Mouse (Mus musculus) liver, embryonic 15.5 days (tissue): ENCODE measurements around the gene Araf. TPM values are rescaled to one million over a fixed set of nuclear protein-coding genes. Genes with fewer than 3 reads are reported as not detected.

ENCODE experiments used
- ATAC-seq: fragments of 200-750 bp; cut with Nextera tagmentation; 2 replicates; pipeline ENCODE4 v1.8.0; 2017; ENCODE audit warnings: moderate number of reproducible peaks, mild to moderate bottlenecking, moderate library complexity; ENCODE audit not compliant: insufficient read depth
- H3K27ac ChIP-seq: fragments of 300-500 bp; sonication (generic); replicated peaks from 2 replicates; pipeline ENCODE4 v1.5.1; 2015; ENCODE audit warnings: mild to moderate bottlenecking, inconsistent platforms
- H3K27me3 ChIP-seq: fragments of 300-500 bp; sonication (generic); 2 replicates; pipeline ENCODE4 v1.6.1; 2015; ENCODE audit warnings: mild to moderate bottlenecking, inconsistent platforms
- H3K36me3 ChIP-seq: fragments of 300-500 bp; sonication (generic); replicated peaks from 2 replicates; pipeline ENCODE4 v1.6.1; 2015; ENCODE audit warnings: moderate library complexity, mild to moderate bottlenecking, inconsistent platforms
- H3K4me1 ChIP-seq: fragments of 300-500 bp; sonication (generic); replicated peaks from 2 replicates; pipeline ENCODE4 v1.6.1; 2015; ENCODE audit warnings: inconsistent platforms
- H3K4me2 ChIP-seq: fragments of 300-500 bp; sonication (generic); 2 replicates; pipeline ENCODE4 v1.6.1; 2015; ENCODE audit warnings: moderate library complexity, mild to moderate bottlenecking, inconsistent platforms
- H3K4me3 ChIP-seq: fragments of 300-500 bp; sonication (generic); replicated peaks from 2 replicates; pipeline ENCODE4 v1.5.1; 2015; ENCODE audit warnings: mild to moderate bottlenecking, inconsistent platforms
- H3K9ac ChIP-seq: fragments of 300-500 bp; sonication (generic); 2 replicates; pipeline ENCODE4 v1.6.1; 2015; ENCODE audit warnings: moderate library complexity, mild to moderate bottlenecking, inconsistent platforms
- H3K9me3 ChIP-seq: fragments of 300-500 bp; sonication (generic); replicated peaks from 2 replicates; pipeline ENCODE4 v1.6.1; 2016; ENCODE audit warnings: inconsistent platforms
- WGBS: fragments of 180-500 bp; shearing (Covaris S2); methylation state at CpG from one replicate; pipeline ENCODE4 v1.1.7; 2015; ENCODE audit warnings: mixed read lengths; ENCODE audit not compliant: insufficient replicate concordance; 5-methylcytosine and 5-hydroxymethylcytosine counted together
- polyA plus RNA-seq: library from polyadenylated mRNA; unstranded; fragments of >200 nt; fragmentation: Nextera tagmentation; extraction: Ambion mirVana; gene quantifications from 2 replicates; pipeline ENCODE4 v1.2.1, GENCODE M21; 2015

Araf gene
- polyA plus RNA-seq, 1 experiment from 2014 or later: 39.8 TPM

- 12% methylated on average over 42 of the region's 42 CpGs for WGBS
- ATAC-seq: peak; percentile 97
- no peaks in the 10 kb centered on the region for H3K9me3 ChIP-seq
- H3K27me3 ChIP-seq: no peaks in the 10 kb centered on the region
- peaks cover 7% of the 10 kb centered on the region for H3K4me1 ChIP-seq
- H3K36me3 ChIP-seq: peaks cover 26% of the 10 kb centered on the region
- peak overlapping the region; percentile 69 for H3K4me3 ChIP-seq
- H3K4me2 ChIP-seq: peak overlapping the region; percentile 72
- H3K27ac ChIP-seq: no peak overlapping the region
- H3K9ac ChIP-seq: peak overlapping the region; percentile 64
These were observed 50.8 kb downstream of the Araf start for GRCm38 (mm10) chrX:20848256-20848984.

GRCm38 (mm10) chrX:20853794-20854193, 56.2 kb downstream of the Araf start:
- no peaks in the 10 kb centered on the region for H3K27me3 ChIP-seq
- H3K4me1 ChIP-seq: peaks cover 7% of the 10 kb centered on the region
- no peak overlapping the region for H3K4me3 ChIP-seq
- 81% methylated on average over 7 of the region's 7 CpGs for WGBS
- H3K9ac ChIP-seq: no peak overlapping the region
- no peak for ATAC-seq
- H3K27ac ChIP-seq: no peak overlapping the region
- no peak overlapping the region for H3K4me2 ChIP-seq
- H3K9me3 ChIP-seq: no peaks in the 10 kb centered on the region
- H3K36me3 ChIP-seq: peaks cover 41% of the 10 kb centered on the region

- Histone ChIP-seq H3K9ac (no peak overlapping the region), H3K27me3 (no peaks in the 10 kb centered on the region), H3K9me3 (no peaks in the 10 kb centered on the region), H3K36me3 (peaks cover 7% of the 10 kb centered on the region; the same call in 1 of the 2 replicates), H3K4me2 (no peak overlapping the region), H3K4me1 (peaks cover 7% of the 10 kb centered on the region; the same call in 1 of the 2 replicates), H3K27ac (no peak overlapping the region), H3K4me3 (no peak overlapping the region)
- no peak for ATAC-seq
- 42% methylated on average over 5 of the region's 5 CpGs for WGBS
These were observed 64.0 kb downstream of the Araf start for GRCm38 (mm10) chrX:20861453-20862104.

- 45% methylated on average over 29 of the region's 29 CpGs for WGBS
- peak overlapping the region; percentile 15 for H3K4me2 ChIP-seq
- no peaks in the 10 kb centered on the region for H3K9me3 ChIP-seq
- H3K36me3 ChIP-seq: peaks cover 6% of the 10 kb centered on the region; the same call in 1 of the 2 replicates
- no peaks in the 10 kb centered on the region for H3K27me3 ChIP-seq
- no peak overlapping the region for H3K27ac ChIP-seq
- H3K4me1 ChIP-seq: peaks cover 7% of the 10 kb centered on the region; the same call in 1 of the 2 replicates
- 0 out of 2 replicates have a peak, but pooled peaks have one; percentile 28 for ATAC-seq
- H3K9ac ChIP-seq: no peak overlapping the region
- H3K4me3 ChIP-seq: no peak overlapping the region
These were observed 64.8 kb downstream of the Araf start for GRCm38 (mm10) chrX:20862105-20863065.

GRCm38 (mm10) chrX:20863161-20864101, 65.8 kb downstream of the Araf start:
- H3K9ac ChIP-seq: no peak overlapping the region

GRCm38 (mm10) chrX:20868091-20868490, 70.5 kb downstream of the Araf start:
- H3K9ac ChIP-seq: no peak overlapping the region
- H3K36me3 ChIP-seq: no peaks in the 10 kb centered on the region
- no peak overlapping the region for H3K4me2 ChIP-seq
- no peaks in the 10 kb centered on the region for H3K9me3 ChIP-seq
- no peaks in the 10 kb centered on the region for H3K4me1 ChIP-seq
- 49% methylated on average over 4 of the region's 4 CpGs for WGBS
- no peak overlapping the region for H3K4me3 ChIP-seq
- H3K27ac ChIP-seq: no peak overlapping the region
- H3K27me3 ChIP-seq: peaks cover 10% of the 10 kb centered on the region
- no peak for ATAC-seq

More at GRCm38 (mm10) chrX:20863161-20864101, 65.8 kb downstream of the Araf start:
- H3K9me3 ChIP-seq: no peaks in the 10 kb centered on the region
- H3K36me3 ChIP-seq: no peaks in the 10 kb centered on the region; the same call in 1 of the 2 replicates
- H3K4me1 ChIP-seq: peaks cover 7% of the 10 kb centered on the region; the same call in 1 of the 2 replicates
- H3K27ac ChIP-seq: no peak overlapping the region
- ATAC-seq: no peak
- WGBS: 53% methylated on average over 9 of the region's 9 CpGs
- no peak overlapping the region for H3K4me2 ChIP-seq
- no peaks in the 10 kb centered on the region for H3K27me3 ChIP-seq
- no peak overlapping the region for H3K4me3 ChIP-seq

GRCm38 (mm10) chrX:20869203-20869602, 71.6 kb downstream of the Araf start:
- Histone ChIP-seq H3K27me3 (peaks cover 10% of the 10 kb centered on the region), H3K27ac (no peak overlapping the region), H3K4me3 (no peak overlapping the region), H3K9me3 (no peaks in the 10 kb centered on the region), H3K36me3 (no peaks in the 10 kb centered on the region), H3K4me2 (no peak overlapping the region), H3K9ac (no peak overlapping the region), H3K4me1 (no peaks in the 10 kb centered on the region)
- ATAC-seq: no peak
- 64% methylated on average over 1 of the region's 1 CpGs for WGBS

- Histone ChIP-seq H3K4me1 (no peaks in the 10 kb centered on the region), H3K36me3 (no peaks in the 10 kb centered on the region), H3K4me2 (peak within 1 kb of the TSS; percentile 37), H3K9ac (no peak within 1 kb of the TSS), H3K27ac (no peak within 1 kb of the TSS), H3K9me3 (no peaks in the 10 kb centered on the region), H3K4me3 (no peak within 1 kb of the TSS), H3K27me3 (peaks cover 10% of the 10 kb centered on the region)
- no peak for ATAC-seq
- WGBS: 10% methylated on average over 18 of the region's 18 CpGs
These were observed 72.4 kb downstream of the Araf start, which contains the start of gene Timp1 for GRCm38 (mm10) chrX:20869962-20870513. Gene Timp1, plus strand, starts transcription at chrX:20870166.

- H3K36me3 ChIP-seq: no peaks in the 10 kb centered on the region
- H3K4me2 ChIP-seq: no peak overlapping the region
- H3K4me3 ChIP-seq: no peak overlapping the region
- H3K4me1 ChIP-seq: no peaks in the 10 kb centered on the region
- no peak overlapping the region for H3K27ac ChIP-seq
- no peak overlapping the region for H3K9ac ChIP-seq
- no peaks in the 10 kb centered on the region for H3K9me3 ChIP-seq
- no peak for ATAC-seq
- 24% methylated on average over 11 of the region's 11 CpGs for WGBS
- H3K27me3 ChIP-seq: peaks cover 10% of the 10 kb centered on the region
These were observed 75.4 kb downstream of the Araf start for GRCm38 (mm10) chrX:20872928-20873500.
